Mouse (Mus musculus) MEL (cell line): ENCODE data around the gene Slc35d2.

Source experiments
- BHLHE40 ChIP-seq: IDR thresholded peaks from 2 replicates; pipeline ENCODE4 v1.6.1; 2012; ENCODE audit warnings: low read depth, mild to moderate bottlenecking, inconsistent platforms, low read length, improper control_type of control experiment, borderline replicate concordance
- CTCF ChIP-seq, 3 experiments: IDR thresholded peaks in 2 of 3; conservative IDR thresholded peaks in 1 of 3; 2 replicates each; pipeline ENCODE4 v1.5.1; 2011 to 2012; ENCODE audit warnings: low read length in 3 of 3, low read depth in 2 of 3, mild to moderate bottlenecking in 2 of 3, improper control_type of control experiment in 1 of 3, inconsistent platforms in 1 of 3, mixed read lengths in 1 of 3, moderate library complexity in 1 of 3; ENCODE audit not compliant: control insufficient read depth in 1 of 3, insufficient read depth in 1 of 3, poor library complexity in 1 of 3, severe bottlenecking in 1 of 3
- ELF1 ChIP-seq: IDR thresholded peaks from 2 replicates; pipeline ENCODE4 v1.6.1; 2014; ENCODE audit warnings: low read depth, mild to moderate bottlenecking, inconsistent platforms, low read length, improper control_type of control experiment, moderate library complexity
- POLR2A ChIP-seq, 2 experiments: IDR thresholded peaks; 2 replicates each; pipeline ENCODE4 v1.6.1; 2011 to 2012; ENCODE audit warnings: low read length in 2 of 2, mild to moderate bottlenecking in 2 of 2, control low read depth in 1 of 2, improper control_type of control experiment in 1 of 2, low read depth in 1 of 2, moderate library complexity in 1 of 2; ENCODE audit not compliant: control insufficient read depth in 1 of 2, insufficient read depth in 1 of 2, poor library complexity in 1 of 2
- UBTF ChIP-seq: IDR thresholded peaks from 2 replicates; pipeline ENCODE4 v1.6.1; 2012; ENCODE audit warnings: low read depth, mild to moderate bottlenecking, inconsistent platforms, low read length, improper control_type of control experiment, moderate library complexity, borderline replicate concordance; ENCODE audit not compliant: insufficient read depth

DNA sequence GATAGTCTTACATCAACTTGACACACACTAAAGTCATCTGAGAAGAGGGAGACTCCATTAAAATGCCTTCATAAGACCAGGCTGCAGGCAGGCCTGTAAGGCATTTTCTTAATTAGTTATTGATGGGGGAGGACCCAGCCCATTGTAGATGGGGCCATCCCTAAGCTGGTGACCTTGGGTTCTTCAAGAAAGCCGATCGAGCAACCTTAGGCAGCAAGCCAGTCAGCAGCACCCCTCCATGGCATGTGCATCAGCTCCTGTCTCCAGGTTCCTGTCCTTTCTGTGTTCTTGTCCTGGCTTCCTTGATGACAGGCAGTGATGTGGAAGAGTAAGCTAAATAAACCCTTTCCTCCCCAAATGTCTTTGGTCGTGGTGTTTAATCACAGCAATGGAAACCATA is 37.0 kb downstream of the Slc35d2 start:
- no peak for TF ChIP-seq ELF1
- TF ChIP-seq UBTF, result no peak
- no peak for TF ChIP-seq BHLHE40
- TF ChIP-seq CTCF (IDR thresholded peaks at IDR 0.05 in 2 of 3, conservative IDR thresholded peaks at IDR 0.05 in 1 of 3; ENCODE audit: control insufficient read depth in 1 of 3, insufficient read depth in 1 of 3, low read depth in 2 of 3, low read length in 3 of 3, poor library complexity in 1 of 3, severe bottlenecking in 1 of 3), result no peak
- TF ChIP-seq POLR2A (IDR thresholded peaks at IDR 0.05; ENCODE audit: control insufficient read depth in 1 of 2, insufficient read depth in 1 of 2, low read depth in 1 of 2, low read length in 2 of 2, poor library complexity in 1 of 2), result no peak
